In the genomic region with DNA sequence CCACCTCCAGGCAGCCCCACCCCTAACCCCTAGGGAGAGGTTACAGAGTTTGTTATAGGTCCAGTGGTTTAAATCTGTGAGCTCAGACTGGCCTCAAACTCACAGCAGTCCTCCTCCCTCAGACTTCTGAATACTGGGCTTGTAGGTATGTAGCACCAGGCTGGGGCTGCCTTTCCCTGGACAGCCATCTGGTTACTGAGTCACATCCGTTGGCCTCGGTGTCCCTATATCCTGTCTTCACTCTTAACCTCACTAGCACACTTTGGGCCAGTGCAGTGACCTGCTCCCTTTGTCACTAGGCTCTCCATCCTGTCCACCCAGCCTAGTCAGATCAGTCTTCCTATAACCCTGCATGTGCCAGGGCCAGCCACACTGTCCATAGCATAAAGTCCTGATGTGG, we compare ENCODE assay signal across 26 mouse cellular contexts. TPM values are rescaled to one million over a fixed set of nuclear protein-coding genes. Genes with fewer than 3 reads are reported as not detected.
A peak's percentile ranks its signal among the peaks of the same experiment; 100 is the strongest.
DNase-seq lines count a peak whose midpoint lies in the region; ATAC-seq and TF ChIP-seq lines count a peak whose summit lies in the region.
"Had no signal": no experiment of that assay in that cellular context is flagged by ENCODE, and none has a peak within 500 bp of the region (broad histone marks: within the 10 kb centered on the region; RNA-seq: fewer than 3 reads in every experiment).

No protein-coding gene starts in this region.

- WGBS in kidney, embryonic 14.5 days: 32% methylated on average over 2 of the region's 2 CpGs
- 70% methylated on average over 2 of the region's 2 CpGs for WGBS in stomach, embryonic 16.5 days
- 69% methylated on average over 2 of the region's 2 CpGs for WGBS in stomach, postnatal 0 days

- H3K4me2 ChIP-seq in kidney, embryonic 14.5 days (replicated peaks; ENCODE audit: low read depth, low read length): no peak overlapping the region
- no peak overlapping the region for H3K4me2 ChIP-seq in stomach, embryonic 16.5 days (ENCODE audit: low read depth, low read length)
- no peak overlapping the region for H3K4me2 ChIP-seq in stomach, postnatal 0 days (replicated peaks; ENCODE audit: low read depth)
- H3K4me2 ChIP-seq: forebrain, embryonic 15.5 days; heart, embryonic 15.5 days; hindbrain, embryonic 13.5 days; midbrain, embryonic 11.5 days; stomach, embryonic 15.5 days had no signal

- ATAC-seq in kidney, embryonic 14.5 days (ENCODE audit: low FRiP score, low TSS enrichment): peak; percentile 20; the same call in 1 of the 2 replicates
- no peak for ATAC-seq in stomach, embryonic 16.5 days (ENCODE audit: insufficient read depth, low FRiP score)
- no peak for ATAC-seq in stomach, postnatal 0 days (ENCODE audit: low FRiP score, low TSS enrichment)
- ATAC-seq: forebrain, embryonic 15.5 days; Patski had no signal

- H3K27me3 ChIP-seq in kidney, embryonic 14.5 days (ENCODE audit: control insufficient read depth, insufficient read depth, low read length): 0 out of 2 replicates have a peak, but pooled peaks cover 4% of the 10 kb centered on the region
- no peaks in the 10 kb centered on the region for H3K27me3 ChIP-seq in stomach, embryonic 16.5 days (ENCODE audit: control insufficient read depth, insufficient read depth, low read length)
- H3K27me3 ChIP-seq in stomach, postnatal 0 days (ENCODE audit: control insufficient read depth, insufficient read depth, low read length): no peaks in the 10 kb centered on the region
- H3K27me3 ChIP-seq: heart, embryonic 15.5 days; Patski; stomach, embryonic 15.5 days had no signal

- no peak for TF ChIP-seq CTCF in stomach, postnatal 0 days (IDR thresholded peaks at IDR 0.05; ENCODE audit: low read depth)

- peak; percentile 23 for DNase-seq in embryo, embryonic 10 days (ENCODE audit: low spot score)
- DNase-seq in embryo, embryonic 10.5 days (ENCODE audit: low spot score): no peak
- no peak for DNase-seq in kidney, postnatal 10 days
- DNase-seq in stomach, postnatal 0 days (ENCODE audit: low spot score): no peak
- DNase-seq in urinary bladder, postnatal 25 days (ENCODE audit: low spot score): no peak
- DNase-seq in layer of hippocampus, postnatal 25 days (ENCODE audit: extremely low spot score in 1 of 2, low spot score in 1 of 2): no peak
- DNase-seq: adrenal gland, postnatal 36 days; cerebellum, adult 2 months; gastrocnemius, postnatal 36 days; kidney, postnatal 36 days; lung, adult 18-20 months; lung, postnatal 4 days; right cerebral cortex, postnatal 14 days; thymus, postnatal 14 days had no signal

- no peaks in the 10 kb centered on the region for H3K36me3 ChIP-seq in kidney, embryonic 14.5 days (ENCODE audit: control insufficient read depth, insufficient read depth, low read length)
- H3K36me3 ChIP-seq in stomach, embryonic 16.5 days (ENCODE audit: control insufficient read depth, insufficient read depth, low read length): no peaks in the 10 kb centered on the region
- no peaks in the 10 kb centered on the region for H3K36me3 ChIP-seq in stomach, postnatal 0 days (ENCODE audit: control insufficient read depth, insufficient read depth, low read length)
- H3K36me3 ChIP-seq: forebrain, embryonic 15.5 days; heart, embryonic 15.5 days; hindbrain, embryonic 13.5 days; stomach, embryonic 15.5 days had no signal

- H3K27ac ChIP-seq in kidney, embryonic 14.5 days (ENCODE audit: low read depth, low read length): no peak overlapping the region; the same call in 1 of the 2 replicates
- no peak overlapping the region for H3K27ac ChIP-seq in stomach, embryonic 16.5 days (ENCODE audit: low read length)
- H3K27ac ChIP-seq in stomach, postnatal 0 days (replicated peaks): no peak overlapping the region
- H3K27ac ChIP-seq: forebrain, embryonic 15.5 days; heart, embryonic 15.5 days; hindbrain, embryonic 13.5 days; stomach, embryonic 15.5 days had no signal

- H3K9ac ChIP-seq in kidney, embryonic 14.5 days (ENCODE audit: low read depth, low read length): no peak overlapping the region
- 0 out of 2 replicates have a peak overlapping the region, but pooled peaks have one; percentile 7 for H3K9ac ChIP-seq in stomach, embryonic 16.5 days (ENCODE audit: low read length)
- no peak overlapping the region for H3K9ac ChIP-seq in stomach, postnatal 0 days (ENCODE audit: low read length)
- H3K9ac ChIP-seq: forebrain, embryonic 15.5 days; heart, embryonic 15.5 days; hindbrain, embryonic 13.5 days; stomach, embryonic 15.5 days had no signal

- H3K4me1 ChIP-seq in kidney, embryonic 14.5 days (ENCODE audit: control insufficient read depth, insufficient read depth, low read length): peaks cover 16% of the 10 kb centered on the region
- 0 out of 2 replicates have a peak, but pooled peaks cover 2% of the 10 kb centered on the region for H3K4me1 ChIP-seq in stomach, embryonic 16.5 days (ENCODE audit: control insufficient read depth, insufficient read depth, low read length)
- H3K4me1 ChIP-seq in stomach, postnatal 0 days (replicated peaks; ENCODE audit: control insufficient read depth, insufficient read depth): no peaks in the 10 kb centered on the region

- no peak for TF ChIP-seq EP300 in stomach, postnatal 0 days (optimal IDR thresholded peaks at IDR 0.05)

- H3K9me3 ChIP-seq in kidney, embryonic 14.5 days (ENCODE audit: control insufficient read depth, low read length): no peaks in the 10 kb centered on the region
- no peaks in the 10 kb centered on the region for H3K9me3 ChIP-seq in stomach, embryonic 16.5 days (replicated peaks; ENCODE audit: control insufficient read depth, low read length)
- H3K9me3 ChIP-seq in stomach, postnatal 0 days (ENCODE audit: control insufficient read depth, low read length): no peaks in the 10 kb centered on the region
- H3K9me3 ChIP-seq: forebrain, embryonic 15.5 days; heart, embryonic 15.5 days; hindbrain, embryonic 13.5 days; stomach, embryonic 15.5 days had no signal

- no peak overlapping the region for H3K4me3 ChIP-seq in kidney, embryonic 14.5 days (ENCODE audit: low read length)
- no peak overlapping the region for H3K4me3 ChIP-seq in stomach, embryonic 16.5 days (replicated peaks; ENCODE audit: low read length)
- H3K4me3 ChIP-seq in stomach, postnatal 0 days (ENCODE audit: low read depth, low read length): no peak overlapping the region
- H3K4me3 ChIP-seq: forebrain, embryonic 15.5 days; heart, embryonic 15.5 days; hindbrain, embryonic 13.5 days; stomach, embryonic 15.5 days had no signal

RNA-seq across cellular contexts. Expression of a gene that starts 7.4 kb away (rescaled TPM):
- 16.2 and 25.4 TPM in 2 replicates for polyA plus RNA-seq in kidney, embryonic 14.5 days (2014; fragmentation: Nextera tagmentation; extraction: Ambion mirVana)
- 19.9 and 20.9 TPM in 2 replicates for polyA plus RNA-seq in stomach, embryonic 16.5 days (2015; fragmentation: Nextera tagmentation; extraction: Ambion mirVana)
- 4.5 and 5.0 TPM in 2 replicates for polyA plus RNA-seq in stomach, postnatal 0 days (2015; fragmentation: Nextera tagmentation; extraction: Ambion mirVana)
- under 1 TPM; 0.59 TPM for total RNA-seq in layer of hippocampus, postnatal 25 days (2021)

RNA-seq across cellular contexts. Expression of a gene that starts 19.8 kb away (rescaled TPM):
- polyA plus RNA-seq in kidney, embryonic 14.5 days (2014; fragmentation: Nextera tagmentation; extraction: Ambion mirVana): 39.8 and 49.2 TPM in 2 replicates
- 15.2 and 18.2 TPM in 2 replicates for polyA plus RNA-seq in stomach, embryonic 16.5 days (2015; fragmentation: Nextera tagmentation; extraction: Ambion mirVana)
- polyA plus RNA-seq in stomach, postnatal 0 days (2015; fragmentation: Nextera tagmentation; extraction: Ambion mirVana): 6.0 TPM in 2 replicates
- total RNA-seq in layer of hippocampus, postnatal 25 days (2021): 100 to 1,000 TPM in 1 of 2 experiments, 10 to 100 TPM in 1; 56.4 to 101 TPM

RNA-seq across cellular contexts. Expression of a gene that starts 40.9 kb away (rescaled TPM):
- 0.26 TPM in 1 of 2 replicates, not detected in the other for polyA plus RNA-seq in kidney, embryonic 14.5 days (2014; fragmentation: Nextera tagmentation; extraction: Ambion mirVana)
- polyA plus RNA-seq in stomach, embryonic 16.5 days (2015; fragmentation: Nextera tagmentation; extraction: Ambion mirVana): 1.7 and 35.0 TPM in 2 replicates
- 0.22 and 0.73 TPM in 2 replicates for polyA plus RNA-seq in stomach, postnatal 0 days (2015; fragmentation: Nextera tagmentation; extraction: Ambion mirVana)
- not detected for total RNA-seq in layer of hippocampus, postnatal 25 days (2021)
- total RNA-seq: adrenal gland, postnatal 36 days; layer of hippocampus, postnatal 14 days; left cerebral cortex, postnatal 25 days had no signal
- polyA plus RNA-seq: cerebellum, adult 2 months; cortical plate, adult 2 months; intestine, embryonic 14.5 days; midbrain, embryonic 11.5 days; Patski had no signal
